Mouse (Mus musculus): ENCODE measurements around the gene Lrrc4.

Gene Lrrc4

GRCm38 (mm10) chr6:28853654-28854053 is 22.1 kb upstream of the Lrrc4 start:
- DNase-seq, result no peak

DNA sequence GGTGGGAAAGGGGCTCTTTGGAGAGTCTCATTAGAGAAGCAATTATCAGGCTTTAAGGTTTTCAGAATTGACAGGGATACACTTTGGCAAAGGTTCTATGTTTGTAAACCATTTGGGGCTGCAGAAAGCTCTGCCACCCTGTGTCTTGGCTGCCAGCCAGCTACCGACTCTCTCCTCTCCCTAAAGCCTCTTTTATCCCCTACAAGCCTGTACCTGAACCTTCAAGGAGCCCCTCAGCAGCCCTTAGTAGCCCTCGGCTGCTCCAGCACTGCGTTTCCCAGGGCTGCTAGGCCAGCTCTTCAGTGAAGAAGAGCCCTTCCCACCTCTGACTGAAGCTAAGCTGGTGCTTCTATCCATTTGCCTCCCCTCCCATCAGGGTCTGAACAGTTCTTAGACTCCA is 21.6 kb upstream of the Lrrc4 start:
- no peak for DNase-seq

DNA sequence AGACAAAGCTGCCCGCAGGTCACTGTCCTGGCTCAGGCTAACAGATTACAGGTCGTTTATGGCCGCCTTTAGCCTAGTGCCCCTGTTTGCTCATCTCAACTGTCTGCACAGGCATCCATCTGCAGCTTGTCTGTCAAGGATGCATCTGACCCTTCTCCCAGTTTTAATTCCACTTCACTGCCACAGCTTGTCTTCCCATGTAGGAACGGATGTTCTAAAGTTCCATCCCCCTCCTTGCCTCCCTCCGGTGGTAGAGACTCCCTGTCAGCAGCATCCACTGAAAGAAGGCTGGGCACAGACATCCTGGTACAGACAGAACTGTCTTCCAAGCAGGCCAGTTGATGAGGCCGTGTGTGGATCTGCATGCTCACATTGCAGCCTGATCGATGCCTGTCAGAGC is 20.8 kb upstream of the Lrrc4 start:
- DNase-seq, result no peak

DNA sequence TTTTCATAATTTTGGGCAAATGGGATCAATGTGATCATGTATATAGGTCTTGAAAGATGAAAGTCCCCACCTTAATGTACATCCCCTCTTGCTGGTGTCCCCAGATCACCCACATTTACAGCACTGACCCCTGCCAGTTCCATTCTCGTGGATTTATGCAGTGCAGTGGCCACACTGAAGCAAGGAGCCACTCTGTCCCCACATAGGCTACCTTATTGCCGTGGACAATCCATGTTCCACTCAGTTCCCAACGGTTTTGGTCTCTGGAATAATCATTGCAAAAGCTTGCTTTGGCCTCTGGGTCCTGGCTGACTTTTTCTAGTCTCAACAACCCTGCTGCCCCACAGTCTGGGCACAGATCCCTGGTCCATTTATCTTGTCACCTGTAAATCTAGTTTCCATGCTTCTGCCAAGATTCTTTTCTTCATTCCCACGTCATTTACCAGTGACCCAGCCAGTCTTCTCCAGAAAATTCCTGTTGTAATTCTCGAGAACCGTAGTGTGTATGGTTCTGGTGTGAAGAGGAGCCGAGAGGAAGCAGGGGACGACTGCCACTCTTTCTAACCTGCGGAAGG is 18.9 kb upstream of the Lrrc4 start:
- no peak for DNase-seq

GRCm38 (mm10) chr6:28849317-28849716 is 17.8 kb upstream of the Lrrc4 start:
- DNase-seq, result no peak

DNA sequence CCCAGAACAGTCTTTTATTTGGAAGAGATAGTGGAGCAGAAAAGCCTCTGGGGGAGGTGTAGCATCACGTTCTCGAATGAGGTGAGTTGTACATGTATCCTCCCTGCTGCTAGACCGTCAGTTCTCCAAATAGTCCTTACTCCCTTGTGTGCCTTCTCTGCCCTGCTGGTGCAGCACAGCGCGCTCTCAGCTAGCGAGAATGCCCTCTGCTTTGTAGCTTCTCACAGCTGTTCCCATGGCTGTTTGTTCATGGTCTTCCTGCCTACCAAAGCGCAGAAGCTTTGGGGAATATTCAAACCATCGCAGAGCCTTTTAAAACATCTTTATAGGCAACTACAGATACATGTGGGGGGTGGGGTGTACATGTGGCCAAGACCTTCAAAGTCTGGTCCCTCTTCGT is 17.3 kb upstream of the Lrrc4 start:
- DNase-seq, result no peak

DNA sequence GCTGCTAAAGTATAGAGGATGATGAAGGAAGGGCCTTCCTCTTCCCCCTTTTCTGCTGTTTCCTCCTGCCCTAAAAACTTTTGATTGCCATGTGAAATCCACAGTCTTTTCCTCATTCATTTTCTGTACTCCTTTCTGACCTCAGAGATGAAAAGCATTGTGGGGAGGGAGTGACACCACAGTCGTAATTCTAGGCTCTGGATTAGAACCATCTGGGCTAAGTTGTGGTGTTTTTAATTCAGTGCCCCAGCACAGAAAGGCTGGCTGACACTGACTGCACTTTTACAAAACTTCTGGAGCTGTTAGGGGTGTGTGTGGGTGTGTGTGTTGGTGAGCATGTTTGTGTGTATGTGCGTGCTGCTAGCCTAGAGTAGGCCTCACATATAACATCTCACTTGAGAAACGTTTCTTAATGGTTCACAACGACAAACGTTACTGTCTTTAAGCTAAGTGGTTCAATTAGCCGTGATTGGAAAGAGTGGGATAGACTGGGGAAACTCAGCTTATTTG is 16.8 kb upstream of the Lrrc4 start:
- no peak for DNase-seq

- no peak for DNase-seq
Observed at GRCm38 (mm10) chr6:28847616-28848015, 16.1 kb upstream of the Lrrc4 start.

DNA sequence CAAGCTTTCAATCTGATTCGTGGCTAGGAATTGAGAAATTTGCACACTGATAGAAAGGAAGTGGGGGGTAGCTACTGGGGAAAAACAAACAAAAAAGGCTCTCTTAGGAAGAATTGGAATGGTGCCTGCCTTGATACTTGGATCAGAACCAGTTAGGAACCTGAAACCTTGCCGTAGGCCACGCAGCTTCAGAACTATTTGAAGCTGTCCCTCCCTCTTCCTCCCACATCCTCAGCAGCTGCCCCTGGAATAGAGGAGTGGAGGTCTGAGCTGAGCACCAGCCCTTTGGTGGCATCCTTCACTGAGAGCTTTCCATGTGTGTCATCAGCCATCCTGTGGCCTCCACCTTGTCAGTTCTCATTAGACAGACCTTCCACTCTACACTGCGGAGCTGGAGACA is 14.1 kb upstream of the Lrrc4 start:
- no peak for DNase-seq

GRCm38 (mm10) chr6:28842375-28843276 is 11.1 kb upstream of the Lrrc4 start:
- DNase-seq, result no peak

DNA sequence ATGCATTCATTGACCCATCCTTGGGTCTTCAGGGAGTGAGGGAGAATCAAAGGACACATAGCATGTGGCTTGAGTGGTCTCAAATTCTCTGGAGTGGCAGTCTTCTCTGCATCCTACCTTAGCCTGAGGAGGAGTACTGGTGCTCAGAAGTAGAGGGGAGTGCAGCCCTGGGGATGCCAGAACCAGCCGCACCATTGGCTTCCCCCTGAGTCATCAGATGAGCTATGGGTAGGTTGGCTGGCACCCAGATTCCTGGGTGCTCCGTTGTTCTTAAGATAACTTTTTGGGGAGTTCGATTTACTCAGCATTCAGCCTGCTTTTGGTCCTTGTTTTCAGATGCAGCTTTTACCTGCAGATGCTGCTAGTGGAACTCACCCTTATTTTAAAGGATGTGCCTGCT is 10.0 kb upstream of the Lrrc4 start:
- no peak for DNase-seq

DNA sequence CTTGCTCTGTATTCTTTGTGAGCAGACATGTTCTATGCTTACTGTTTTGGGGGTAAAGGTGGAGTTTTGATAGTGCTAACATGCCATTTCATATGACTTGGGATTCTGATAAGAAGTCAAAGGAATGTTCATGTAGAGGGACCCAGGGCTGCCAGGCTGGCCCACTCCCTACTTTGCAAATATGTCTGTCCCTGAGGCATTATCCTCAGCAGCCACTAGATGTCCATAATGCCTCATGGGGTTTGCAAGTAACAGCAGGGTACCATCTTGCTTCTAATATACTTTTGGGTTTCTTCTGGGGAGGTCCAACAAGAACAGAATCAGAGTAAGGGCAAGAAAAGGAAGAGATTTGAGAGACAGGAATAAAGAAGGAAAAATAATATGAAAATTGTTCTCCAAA is 5.1 kb upstream of the Lrrc4 start:
- no peak for DNase-seq

DNA sequence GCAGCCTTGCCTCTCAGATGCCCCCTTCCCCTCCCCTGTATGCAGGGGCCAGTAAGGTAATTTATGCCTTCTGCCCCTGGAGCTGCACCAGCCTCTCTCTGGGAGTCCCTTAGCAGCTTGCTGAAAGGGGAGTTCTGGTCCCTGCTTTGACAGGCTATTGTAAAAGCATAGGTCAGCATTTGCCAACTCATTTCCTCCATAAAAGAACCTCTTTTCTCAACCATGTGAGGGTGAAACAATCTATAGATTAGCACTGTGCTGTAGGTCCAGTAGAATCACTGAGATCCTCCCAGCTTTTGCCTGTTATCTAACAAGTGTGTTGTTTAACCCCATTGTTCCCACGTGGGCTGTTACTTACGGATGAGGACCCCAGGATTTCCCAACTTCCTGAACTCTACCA is 2.5 kb upstream of the Lrrc4 start:
- no peak for DNase-seq

DNA sequence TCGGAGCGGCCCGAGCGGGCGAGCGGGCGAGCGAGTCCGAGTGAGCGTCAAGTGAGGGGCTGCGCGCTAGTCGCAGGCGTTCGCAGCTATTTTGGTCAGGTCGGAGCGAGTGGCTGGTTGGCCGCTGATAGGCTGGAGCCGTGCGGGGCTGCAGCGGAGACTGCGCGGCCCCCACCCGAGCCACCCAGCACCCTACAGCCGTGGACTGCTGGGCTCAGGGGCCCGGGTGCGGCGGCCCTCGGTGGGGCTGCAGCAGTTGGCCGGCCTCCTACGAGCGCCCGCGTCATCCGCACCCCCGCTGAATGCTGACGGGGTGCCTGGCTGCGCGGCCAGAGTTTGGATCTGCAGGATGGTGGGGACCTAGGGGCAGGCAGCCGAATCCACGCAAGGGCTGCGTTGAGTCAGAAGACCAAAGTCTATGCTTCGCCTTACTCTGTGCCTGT is 1.9 kb upstream of the Lrrc4 start:
- DNase-seq, result peak; percentile 76

GRCm38 (mm10) chr6:28832751-28833291 is 1.3 kb upstream of the Lrrc4 start:
- DNase-seq, result peak; percentile 66

- peak; percentile 59 for DNase-seq
Observed at GRCm38 (mm10) chr6:28831854-28832750, 555 bp upstream of the Lrrc4 start.

DNA sequence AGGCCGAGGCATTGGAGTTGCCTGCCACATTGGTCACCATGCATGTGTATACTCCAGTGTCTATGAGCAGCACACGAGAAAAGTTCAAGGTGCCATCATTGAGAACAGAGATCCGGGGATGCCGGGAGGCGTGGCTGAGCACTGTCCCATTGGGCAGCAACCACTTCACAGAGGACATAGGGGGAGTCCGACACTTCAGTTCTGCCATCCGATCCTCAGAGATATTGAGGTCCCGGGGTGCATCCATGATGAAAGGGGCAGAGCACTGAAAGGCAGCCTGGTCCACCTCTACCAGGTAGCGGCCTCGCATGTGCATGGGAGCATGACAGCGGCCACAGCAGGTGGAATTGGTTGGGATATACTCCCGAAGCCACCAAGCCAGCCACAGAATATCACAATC is 1.2 kb downstream of the Lrrc4 start:
- DNase-seq, result peak; percentile 55

DNA sequence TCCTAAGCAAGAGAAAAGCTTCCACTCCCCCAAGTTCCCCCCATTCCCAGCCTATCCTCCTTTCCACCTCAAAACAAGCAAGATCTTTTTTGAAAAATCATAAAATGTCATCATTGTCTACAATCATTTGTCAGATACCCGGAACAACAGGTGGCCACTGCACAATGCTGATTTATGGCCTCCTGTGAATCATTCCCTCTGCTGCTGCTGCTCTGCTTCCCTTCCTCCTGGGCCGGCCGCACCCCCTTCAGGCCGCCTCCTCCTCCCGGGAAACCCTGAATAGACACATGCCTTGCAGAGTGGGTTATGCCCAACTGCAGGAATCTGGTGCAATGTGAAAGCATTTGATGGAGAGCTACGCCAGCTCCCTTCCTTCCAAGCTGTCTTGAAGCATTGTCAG is 3.0 kb downstream of the Lrrc4 start:
- DNase-seq, result peak; percentile 63

- no peak for DNase-seq
Observed at GRCm38 (mm10) chr6:28827565-28827964, 4.0 kb downstream of the Lrrc4 start.

DNA sequence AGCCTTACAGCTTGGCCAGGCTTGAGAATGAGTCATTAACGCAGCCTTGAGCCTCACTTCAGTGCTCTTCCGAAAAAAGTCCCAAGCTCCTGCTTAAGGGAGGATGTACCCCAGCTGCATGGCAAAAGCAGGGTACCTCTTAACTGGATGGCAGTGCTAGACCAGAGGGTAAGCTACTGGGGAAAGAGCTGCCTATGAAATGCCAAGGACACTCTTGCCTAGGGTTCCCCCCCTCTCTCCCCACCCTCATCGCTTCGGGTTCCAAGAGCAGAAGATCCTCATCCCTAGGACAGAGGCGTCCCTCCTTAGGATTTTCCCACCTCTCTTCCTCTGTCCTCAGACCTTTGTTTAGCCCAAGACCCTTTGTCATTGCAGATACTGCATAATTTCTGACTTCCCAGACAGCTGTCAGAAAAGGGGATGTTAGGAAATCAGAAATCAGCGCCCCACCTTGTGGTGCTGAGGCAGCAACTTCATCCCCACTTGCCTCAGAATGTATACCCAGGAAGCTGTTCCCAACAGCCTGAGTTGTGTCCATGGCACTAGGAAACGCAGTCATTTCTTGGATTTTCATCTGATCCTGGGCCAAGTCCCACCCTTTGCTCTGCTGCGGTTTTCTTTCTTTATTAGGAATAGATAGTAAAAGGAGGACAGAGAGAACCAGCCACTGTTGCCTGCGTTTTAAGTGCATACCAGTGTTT is 4.7 kb downstream of the Lrrc4 start:
- DNase-seq, result peak; percentile 26

DNA sequence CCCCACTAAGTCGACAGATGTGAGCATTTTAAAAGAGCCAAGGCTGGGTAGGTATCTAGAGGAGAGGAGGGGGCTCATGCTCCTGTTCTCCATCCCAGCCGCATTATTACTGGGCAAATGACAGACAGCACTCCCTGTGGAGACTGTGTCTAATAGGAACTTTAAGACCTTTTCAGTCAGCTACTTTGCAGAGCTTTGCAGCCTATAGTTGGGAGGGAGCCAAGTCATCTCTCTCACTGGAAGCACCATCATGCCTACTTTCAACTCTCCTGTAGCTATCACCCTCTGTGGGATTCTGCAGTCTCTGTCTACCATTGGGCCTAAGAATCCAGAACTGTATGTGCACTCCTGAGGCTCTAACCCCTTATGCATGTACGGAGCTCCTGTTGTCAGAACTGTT is 5.7 kb downstream of the Lrrc4 start:
- DNase-seq, result peak; percentile 10

- peak; percentile 16 for DNase-seq
Observed at GRCm38 (mm10) chr6:28823802-28824201, 7.7 kb downstream of the Lrrc4 start.
